Mouse (Mus musculus): ENCODE results near the gene Mnx1.
"Not testable (repeated sequence)": the region's sequence is repeated elsewhere in the genome, so short reads cannot be mapped to it uniquely, and the experiment has no call there.

The Mnx1 gene

GRCm38 (mm10) chr5:29468351-29469065, 9.8 kb downstream of the Mnx1 start:
- no peak for DNase-seq (ENCODE audit: low read depth)

GRCm38 (mm10) chr5:29467489-29468350, 10.6 kb downstream of the Mnx1 start:
- no peak for DNase-seq (ENCODE audit: low read depth)

GRCm38 (mm10) chr5:29462943-29463686, 15.2 kb downstream of the Mnx1 start:
- no peak for DNase-seq (ENCODE audit: low read depth)

- no peak for DNase-seq (ENCODE audit: low read depth)
These were observed 21.2 kb downstream of the Mnx1 start for GRCm38 (mm10) chr5:29456895-29457656.

GRCm38 (mm10) chr5:29452352-29452751, 25.9 kb downstream of the Mnx1 start:
- no peak for DNase-seq (ENCODE audit: low read depth)

GRCm38 (mm10) chr5:29445275-29445674, 33.0 kb downstream of the Mnx1 start:
- DNase-seq (ENCODE audit: low read depth): no peak

- DNase-seq (ENCODE audit: low read depth): not testable (repeated sequence)
These were observed 41.5 kb downstream of the Mnx1 start for GRCm38 (mm10) chr5:29436728-29437127.

- DNase-seq (ENCODE audit: low read depth): no peak
These were observed 42.8 kb downstream of the Mnx1 start for GRCm38 (mm10) chr5:29435491-29435890.

GRCm38 (mm10) chr5:29434872-29435358, 43.4 kb downstream of the Mnx1 start:
- DNase-seq (ENCODE audit: low read depth): no peak

- DNase-seq (ENCODE audit: low read depth): peak; percentile 89
These were observed 43.9 kb downstream of the Mnx1 start, which contains the start of gene Nom1 for GRCm38 (mm10) chr5:29434228-29434871. Nom1 (plus strand) TSS chr5:29434664.

- DNase-seq (ENCODE audit: low read depth): not testable (repeated sequence)
These were observed 54.9 kb downstream of the Mnx1 start for GRCm38 (mm10) chr5:29423330-29423729.

All from c-Kit-positive CD71-positive TER-119-negative erythroid progenitor cells, embryonic 14.5 days (primary cell).